In the genomic region with DNA sequence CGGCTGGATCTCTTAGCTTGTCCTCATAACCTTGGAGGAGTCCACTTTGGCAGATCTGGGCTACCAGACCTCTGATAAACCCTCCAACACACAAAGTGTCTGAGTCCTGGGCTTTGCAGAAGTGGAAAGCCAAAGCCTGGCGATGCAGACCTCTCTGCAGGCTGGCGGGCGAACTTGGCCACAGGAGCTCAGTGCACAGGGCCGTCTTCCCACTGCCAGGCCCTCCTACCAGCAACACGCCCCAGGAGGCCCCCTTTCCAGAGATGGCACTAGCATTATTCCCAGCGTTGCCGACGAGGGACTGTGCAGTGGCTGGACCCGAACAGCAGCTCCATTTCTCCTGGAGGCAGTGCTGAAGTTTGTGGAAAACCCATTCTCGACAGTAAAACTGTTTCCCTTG, we compare ENCODE assay signal across 9 mouse cellular contexts. TPM values are rescaled to one million over a fixed set of nuclear protein-coding genes. Genes with fewer than 3 reads are reported as not detected.
DNase-seq lines count a peak whose midpoint lies in the region; ATAC-seq and TF ChIP-seq lines count a peak whose summit lies in the region.
"Had no signal": no experiment of that assay in that cellular context is flagged by ENCODE, and none has a peak within 500 bp of the region (broad histone marks: within the 10 kb centered on the region; RNA-seq: fewer than 3 reads in every experiment).

No protein-coding gene starts in this region.

- H3ac ChIP-seq in myocyte (ENCODE audit: control insufficient read depth, insufficient read length): no peak overlapping the region

- H3K4me2 ChIP-seq in kidney, postnatal 0 days (ENCODE audit: low read length): peak overlapping the region; percentile 68
- H3K4me2 ChIP-seq in forebrain, embryonic 14.5 days (ENCODE audit: low read length): peak overlapping the region; percentile 86
- peak overlapping the region; percentile 73 for H3K4me2 ChIP-seq in intestine, embryonic 16.5 days (ENCODE audit: low read depth, low read length)
- peak overlapping the region; percentile 99 for H3K4me2 ChIP-seq in myocyte (ENCODE audit: low read depth)

- peaks cover 64% of the 10 kb centered on the region for H3K79me2 ChIP-seq in myocyte (ENCODE audit: control insufficient read depth, insufficient read depth)

- ATAC-seq in kidney, postnatal 0 days (replicated peaks; ENCODE audit: low FRiP score, low read depth): no peak
- ATAC-seq in forebrain, embryonic 14.5 days: no peak
- ATAC-seq in intestine, embryonic 16.5 days: no peak
- ATAC-seq: Patski had no signal

- H3K9me3 ChIP-seq in kidney, postnatal 0 days (replicated peaks; ENCODE audit: low read length): no peaks in the 10 kb centered on the region
- no peaks in the 10 kb centered on the region for H3K9me3 ChIP-seq in forebrain, embryonic 14.5 days (replicated peaks; ENCODE audit: control insufficient read depth, low read length)
- no peaks in the 10 kb centered on the region for H3K9me3 ChIP-seq in intestine, embryonic 16.5 days (ENCODE audit: control insufficient read depth, low read length)

- H3K27ac ChIP-seq in kidney, postnatal 0 days: no peak overlapping the region
- H3K27ac ChIP-seq in forebrain, embryonic 14.5 days (ENCODE audit: low read depth, low read length): no peak overlapping the region; the same call in 1 of the 2 replicates
- H3K27ac ChIP-seq in intestine, embryonic 16.5 days (ENCODE audit: low read length): peak overlapping the region; percentile 37

- H3K4me3 ChIP-seq in kidney, postnatal 0 days (replicated peaks; ENCODE audit: low read depth, low read length): peak overlapping the region; percentile 98
- peak overlapping the region; percentile 93 for H3K4me3 ChIP-seq in forebrain, embryonic 14.5 days (ENCODE audit: low read depth, low read length)
- H3K4me3 ChIP-seq in intestine, embryonic 16.5 days (ENCODE audit: low read length): peak overlapping the region; percentile 95
- peak overlapping the region; percentile 68 for H3K4me3 ChIP-seq in myocyte

- H3K9ac ChIP-seq in kidney, postnatal 0 days (ENCODE audit: low read depth, low read length): peak overlapping the region; percentile 89
- H3K9ac ChIP-seq in forebrain, embryonic 14.5 days (ENCODE audit: low read length): peak overlapping the region; percentile 93
- peak overlapping the region; percentile 98 for H3K9ac ChIP-seq in intestine, embryonic 16.5 days (ENCODE audit: low read depth, low read length)

- H3K4me1 ChIP-seq in kidney, postnatal 0 days (replicated peaks; ENCODE audit: insufficient read depth, low read length): peaks cover 13% of the 10 kb centered on the region; the same call in 1 of the 2 replicates
- peaks cover 34% of the 10 kb centered on the region for H3K4me1 ChIP-seq in forebrain, embryonic 14.5 days (ENCODE audit: control insufficient read depth, insufficient read depth, low read length)
- H3K4me1 ChIP-seq in intestine, embryonic 16.5 days (ENCODE audit: control insufficient read depth, insufficient read depth, low read length): peaks cover 27% of the 10 kb centered on the region

- no peak for TF ChIP-seq POLR2A in myocyte (IDR thresholded peaks at IDR 0.05; ENCODE audit: insufficient read length, low read depth)

- DNase-seq in kidney, postnatal 0 days (ENCODE audit: low spot score): no peak
- no peak for DNase-seq in kidney, adult 9 months
- DNase-seq in cerebellum, adult 18-20 months: peak; percentile 27 to 33
- DNase-seq in forebrain, embryonic 14.5 days (ENCODE audit: low spot score): no peak
- no peak for DNase-seq in ovary, postnatal 14 days (ENCODE audit: low spot score)
- no peak for DNase-seq in layer of hippocampus, adult 9-10 months (ENCODE audit: low spot score)

- TF ChIP-seq CTCF in kidney, postnatal 0 days (IDR thresholded peaks at IDR 0.05; ENCODE audit: low read depth): no peak

- no peaks in the 10 kb centered on the region for H3K36me3 ChIP-seq in kidney, postnatal 0 days (ENCODE audit: insufficient read depth, low read length)
- peaks cover 8% of the 10 kb centered on the region; the same call in 1 of the 2 replicates for H3K36me3 ChIP-seq in forebrain, embryonic 14.5 days (ENCODE audit: control insufficient read depth, insufficient read depth, low read length)
- no peaks in the 10 kb centered on the region for H3K36me3 ChIP-seq in intestine, embryonic 16.5 days (ENCODE audit: control insufficient read depth, insufficient read depth, low read length)
- H3K36me3 ChIP-seq in myocyte (ENCODE audit: control insufficient read depth, insufficient read depth): peaks cover 13% of the 10 kb centered on the region

- H3K27me3 ChIP-seq in kidney, postnatal 0 days (ENCODE audit: insufficient read depth, low read length): no peaks in the 10 kb centered on the region
- H3K27me3 ChIP-seq in forebrain, embryonic 14.5 days (replicated peaks; ENCODE audit: control insufficient read depth, insufficient read depth, low read length): no peaks in the 10 kb centered on the region
- H3K27me3 ChIP-seq in intestine, embryonic 16.5 days (replicated peaks; ENCODE audit: control insufficient read depth, insufficient read depth, low read length): no peaks in the 10 kb centered on the region
- H3K27me3 ChIP-seq in myocyte (ENCODE audit: control insufficient read depth, insufficient read depth, insufficient read length): no peaks in the 10 kb centered on the region
- H3K27me3 ChIP-seq: Patski had no signal

- 36% methylated on average over 11 of the region's 11 CpGs for WGBS in kidney, postnatal 0 days
- 20% methylated on average over 11 of the region's 11 CpGs for WGBS in forebrain, embryonic 14.5 days
- 31% methylated on average over 11 of the region's 11 CpGs for WGBS in intestine, embryonic 16.5 days

TF ChIP-seq in myocyte, 11 proteins besides CTCF, POLR2A, EP300 and RAD21:
- no peak for TF ChIP-seq REST (IDR thresholded peaks at IDR 0.05; ENCODE audit: insufficient read depth, insufficient read length)
- TF ChIP-seq POLR2AphosphoS2 (IDR thresholded peaks at IDR 0.05; ENCODE audit: insufficient read length, low read depth): no peak
- TF ChIP-seq MYOG (IDR thresholded peaks at IDR 0.05; ENCODE audit: control insufficient read depth in 1 of 3, insufficient read depth in 1 of 3, insufficient read length in 2 of 3, low read depth in 2 of 3): no peak
- TF ChIP-seq CEBPB (IDR thresholded peaks at IDR 0.05; ENCODE audit: insufficient read depth, poor library complexity, severe bottlenecking): no peak
- no peak for TF ChIP-seq USF1 (IDR thresholded peaks at IDR 0.05; ENCODE audit: low read depth)
- TF ChIP-seq TCF12 (IDR thresholded peaks at IDR 0.05; ENCODE audit: insufficient read depth, poor library complexity, severe bottlenecking): no peak
- TF ChIP-seq E2F4 (IDR thresholded peaks at IDR 0.05; ENCODE audit: insufficient read depth): no peak
- no peak for TF ChIP-seq MAX (IDR thresholded peaks at IDR 0.05; ENCODE audit: low read depth)
- no peak for TF ChIP-seq SRF (IDR thresholded peaks at IDR 0.05; ENCODE audit: control insufficient read depth, insufficient read length, low read depth)

RNA-seq across cellular contexts. Expression of gene Ankrd50, which starts 1.9 kb away (rescaled TPM):
- 13.5 and 15.3 TPM in 2 replicates for polyA plus RNA-seq in kidney, postnatal 0 days (2015; fragmentation: Nextera tagmentation; extraction: Ambion mirVana)
- polyA plus RNA-seq in forebrain, embryonic 14.5 days (2014; fragmentation: Nextera tagmentation; extraction: Ambion mirVana): 21.2 and 21.8 TPM in 2 replicates
- polyA plus RNA-seq in intestine, embryonic 16.5 days (2015; fragmentation: Nextera tagmentation; extraction: Ambion mirVana): 7.9 and 11.5 TPM in 2 replicates
- polyA plus RNA-seq in myocyte (2012; fragmentation: generic; extraction: Trizol): 44.2 TPM

Comparison
In these comparisons a context has a peak if more than half of its experiments do, and no peak if none do; other contexts are left out.
1. DNase-seq: peak in cerebellum, adult 18-20 months (2 of 2); none in kidney, postnatal 0 days (single experiment), kidney, adult 9 months (single experiment), forebrain, embryonic 14.5 days (single experiment), ovary, postnatal 14 days (single experiment) and layer of hippocampus, adult 9-10 months (single experiment).
2. Peak in every context shown above with its lines, with median percentiles within 50 percentile points of each other: H3K4me2 ChIP-seq, H3K4me3 ChIP-seq and H3K9ac ChIP-seq.